Mouse (Mus musculus): Measurements from ENCODE around the gene Ctc1.

Gene Ctc1

DNA sequence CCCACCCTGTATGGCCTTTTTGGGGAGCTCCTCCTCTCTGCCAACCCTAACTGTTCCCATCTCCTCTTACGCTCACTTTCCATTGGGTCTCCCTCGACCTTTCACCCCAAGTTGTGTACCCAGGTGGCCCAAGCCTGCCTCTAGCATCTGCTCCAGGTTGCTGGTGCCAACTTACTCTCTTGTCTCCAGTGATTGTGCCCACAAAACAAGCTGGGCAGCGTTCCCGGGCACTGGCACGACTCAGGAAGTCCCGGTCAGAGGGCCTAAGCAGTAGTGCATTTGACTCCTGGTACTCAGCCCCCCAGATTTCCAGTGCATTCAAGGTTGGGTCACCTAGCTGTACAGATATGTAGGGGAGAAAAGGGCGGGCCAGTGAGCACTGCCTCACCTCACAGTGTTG, 22.6 kb upstream of the Ctc1 start:
- ChIA-PET CTCF (interaction anchor here in 2 of 4 experiments (0.7 to 2.3 kb wide), 4 partner anchors 10 to 89 kb away, joined by 3 to 6 read pairs (median 4); no protein-coding TSS in a partner anchor), POLR2A (interaction anchor here in 3 of 4 experiments (0.5 to 2.9 kb wide), 17 partner anchors 9 to 1459 kb away, joined by 3 to 33 read pairs (median 3); partner anchors contain the start of gene Slc25a35 (in 1 of the 3))

DNA sequence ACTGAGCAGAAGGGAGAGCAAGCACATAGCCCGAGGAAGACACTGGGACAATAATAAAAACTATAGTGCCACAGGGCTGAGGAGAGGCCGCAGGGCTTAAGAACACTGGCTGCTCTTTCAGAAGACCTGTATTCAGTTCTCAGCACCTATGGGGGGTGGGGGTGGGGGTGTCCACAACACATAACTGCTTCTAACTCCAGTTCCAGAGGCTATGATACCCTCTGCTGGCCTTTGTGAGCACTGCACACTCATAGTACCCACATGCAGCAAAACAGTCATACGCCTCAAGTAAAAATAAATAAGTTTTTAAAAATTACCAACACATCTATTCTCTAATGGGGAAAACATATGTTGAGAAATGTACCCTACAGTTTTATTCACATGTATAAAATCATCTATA, 21.3 kb upstream of the Ctc1 start:
- ChIA-PET POLR2A (interaction anchor here in 2 of 4 experiments (0.9 to 2.9 kb wide), 17 partner anchors 9 to 91 kb away, joined by 3 to 33 read pairs (median 5); partner anchors contain the start of gene Slc25a35 (in 2 of the 2)), CTCF (interaction anchor here (0.6 to 2.3 kb wide), 4 partner anchors 12 to 90 kb away, joined by 3 to 7 read pairs (median 5); no protein-coding TSS in a partner anchor)

DNA sequence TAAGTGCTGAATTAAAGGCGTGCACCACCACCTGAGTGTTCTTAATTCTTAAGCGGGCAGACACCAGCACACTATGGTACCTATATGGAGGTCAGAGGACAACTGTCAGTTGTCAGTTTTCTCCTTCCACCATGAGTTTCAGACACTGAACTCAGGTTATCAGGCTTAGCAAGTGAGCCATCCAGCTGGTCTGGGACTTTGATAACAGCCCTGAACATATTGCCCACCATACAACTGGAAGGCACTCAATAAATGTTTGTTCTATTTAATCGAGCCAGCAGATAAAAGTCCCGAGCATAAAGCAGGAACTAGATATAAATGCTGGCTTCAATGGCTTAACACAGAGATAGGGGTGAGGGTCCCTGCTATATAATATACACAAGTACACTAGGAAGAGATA, 18.6 kb upstream of the Ctc1 start:
- ChIA-PET POLR2A (interaction anchor here in 2 of 4 experiments (1.0 to 2.7 kb wide), 6 partner anchors 10 to 57 kb away, joined by 3 to 14 read pairs (median 5); no protein-coding TSS in a partner anchor), CTCF (no interaction called here)

- ChIA-PET CTCF (interaction anchor here in 2 of 4 experiments (0.9 to 1.3 kb wide), 2 partner anchors 98 to 143 kb away, joined by 3 to 4 read pairs; no protein-coding TSS in a partner anchor), POLR2A (interaction anchor here in 2 of 4 experiments (0.6 to 6.5 kb wide), 13 partner anchors 9 to 98 kb away, joined by 3 to 33 read pairs (median 4); partner anchors contain the start of gene Slc25a35 (in 1 of the 2))
Observed at GRCm38 (mm10) chr11:69002782-69003181, 12.9 kb upstream of the Ctc1 start.

DNA sequence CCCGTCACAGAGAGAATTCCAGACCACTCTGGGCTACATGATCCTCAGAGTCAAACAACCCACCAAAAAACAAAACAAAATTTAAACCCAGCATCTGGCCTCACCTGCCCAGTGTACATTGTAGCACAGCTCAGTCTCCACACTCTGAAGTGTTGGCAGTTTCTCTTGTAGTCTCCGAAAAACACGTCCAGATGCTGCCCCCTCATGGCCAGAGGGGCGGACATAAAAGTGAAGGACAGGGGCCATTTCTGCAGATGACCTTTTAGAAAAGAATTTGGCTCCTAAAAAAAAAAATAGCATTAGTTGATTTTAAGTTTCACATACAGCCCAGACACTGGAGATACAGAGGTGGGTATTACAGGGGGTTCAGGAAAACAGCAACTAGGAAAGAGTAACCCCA, 12.1 kb upstream of the Ctc1 start:
- CTCF ChIA-PET = interaction anchor here in 2 of 4 experiments (0.6 to 1.3 kb wide), 6 partner anchors 37 to 252 kb away, joined by 3 to 8 read pairs (median 4); partner anchors contain the start of gene Rnf222 (in 1 of the 2)

GRCm38 (mm10) chr11:69005193-69005592, 10.5 kb upstream of the Ctc1 start:
- CTCF ChIA-PET = interaction anchor here in 2 of 4 experiments (0.8 to 1.0 kb wide), 2 partner anchors 32 to 100 kb away, joined by 3 to 4 read pairs; no protein-coding TSS in a partner anchor
- POLR2A ChIA-PET = interaction anchor here in 3 of 4 experiments (0.5 to 6.5 kb wide), 20 partner anchors 9 to 576 kb away, joined by 3 to 33 read pairs (median 4); partner anchors contain the start of gene Slc25a35 (in 1 of the 3)

More for the DNA sequence above, 12.1 kb upstream of the Ctc1 start:
- POLR2A ChIA-PET = interaction anchor here (0.6 to 6.5 kb wide), 13 partner anchors 9 to 150 kb away, joined by 3 to 33 read pairs (median 4); no protein-coding TSS in a partner anchor

- CTCF ChIA-PET = interaction anchor here in 1 of 4 experiments (0.7 kb wide), 1 partner anchor 130 kb away, joined by 3 read pairs; no protein-coding TSS in a partner anchor
- POLR2A ChIA-PET = interaction anchor here in 2 of 4 experiments (1.3 to 6.5 kb wide), 9 partner anchors 10 to 94 kb away, joined by 3 to 33 read pairs (median 7); no protein-coding TSS in a partner anchor
Observed at GRCm38 (mm10) chr11:69006575-69006974, 9.1 kb upstream of the Ctc1 start.

DNA sequence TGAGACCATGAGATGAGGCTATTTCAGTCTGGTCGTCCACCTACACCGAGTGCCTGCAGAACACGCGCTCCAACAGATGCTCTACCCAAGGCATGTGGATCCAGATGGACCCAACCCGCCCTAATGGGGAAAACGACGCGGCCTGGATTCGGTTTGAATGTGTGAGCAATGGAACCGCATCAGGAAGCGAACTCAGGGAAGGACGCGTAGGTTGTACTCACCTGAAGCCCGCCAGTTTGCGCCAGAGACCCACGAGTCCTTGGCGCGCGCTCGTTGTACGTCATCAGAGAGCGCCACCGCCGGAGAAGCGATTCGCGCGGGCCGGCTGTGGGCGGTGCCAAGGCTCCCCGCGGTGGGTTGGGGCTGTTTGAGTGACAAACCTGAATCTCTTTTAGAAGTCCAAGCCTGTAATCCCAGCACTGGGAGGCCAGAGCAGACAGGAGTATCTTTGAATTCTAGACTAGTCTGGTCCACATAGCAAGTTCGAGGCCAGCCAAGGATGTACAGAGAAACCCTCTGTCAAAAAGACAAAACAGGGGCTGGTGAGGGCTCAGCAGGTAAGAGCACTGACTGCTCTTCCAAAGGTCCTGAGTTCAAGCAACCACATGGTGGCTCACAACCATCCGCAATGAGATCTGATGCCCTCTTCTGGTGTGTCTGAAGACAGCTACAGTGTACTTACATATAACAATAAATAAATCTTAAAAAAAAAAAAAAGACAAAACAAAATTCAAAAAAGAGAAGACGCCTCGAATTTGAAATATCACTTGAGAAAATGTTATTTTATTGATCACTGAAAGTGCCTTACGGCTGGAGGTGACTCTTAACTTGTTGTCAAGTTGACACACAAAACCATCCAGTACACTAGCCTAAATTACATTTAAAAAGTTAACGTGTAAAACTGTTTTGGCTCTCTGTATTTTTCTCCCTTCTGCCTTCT, 7.3 kb upstream of the Ctc1 start, which contains the start of gene Pfas:
TSS of gene Pfas (minus strand) at position 279 of the 940 bp plus-strand sequence.
- ChIA-PET POLR2A (interaction anchor here in 3 of 4 experiments (0.7 to 4.3 kb wide), 10 partner anchors 8 to 106 kb away, joined by 3 to 26 read pairs (median 4); partner anchors contain the start of genes Borcs6 (in 1 of the 3) and Rangrf (in 1 of the 3)), CTCF (interaction anchor here in 3 of 4 experiments (0.6 to 0.7 kb wide), 3 partner anchors 13 to 40 kb away, joined by 3 read pairs; partner anchors contain the start of gene Slc25a35 (in 1 of the 3))

DNA sequence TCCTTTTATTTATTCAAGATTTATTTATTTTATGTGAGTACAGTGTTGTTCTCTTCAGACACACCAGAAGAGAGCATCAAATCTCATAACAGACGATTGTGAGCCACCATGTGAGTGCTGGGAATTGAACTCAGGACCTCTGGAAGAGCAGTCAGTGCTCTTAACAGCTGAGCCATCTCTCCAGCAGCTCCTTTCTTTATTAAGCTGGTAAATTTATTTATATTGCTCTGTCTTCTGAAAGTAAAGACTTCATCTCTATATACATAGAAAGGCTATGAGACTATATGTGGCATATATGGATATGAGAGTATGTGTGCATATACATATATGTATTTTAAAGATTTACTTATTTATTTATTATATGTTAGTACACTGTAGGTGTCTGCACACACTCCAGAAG, 6.2 kb upstream of the Ctc1 start:
- ChIA-PET POLR2A (interaction anchor here in 2 of 4 experiments (1.1 to 3.2 kb wide), 3 partner anchors 9 to 105 kb away, joined by 4 to 15 read pairs (median 5); partner anchors contain the start of gene Borcs6 (in 1 of the 2)), CTCF (interaction anchor here in 2 of 4 experiments (0.5 to 1.9 kb wide), 2 partner anchors 26 to 409 kb away, joined by 3 to 5 read pairs; no protein-coding TSS in a partner anchor)

DNA sequence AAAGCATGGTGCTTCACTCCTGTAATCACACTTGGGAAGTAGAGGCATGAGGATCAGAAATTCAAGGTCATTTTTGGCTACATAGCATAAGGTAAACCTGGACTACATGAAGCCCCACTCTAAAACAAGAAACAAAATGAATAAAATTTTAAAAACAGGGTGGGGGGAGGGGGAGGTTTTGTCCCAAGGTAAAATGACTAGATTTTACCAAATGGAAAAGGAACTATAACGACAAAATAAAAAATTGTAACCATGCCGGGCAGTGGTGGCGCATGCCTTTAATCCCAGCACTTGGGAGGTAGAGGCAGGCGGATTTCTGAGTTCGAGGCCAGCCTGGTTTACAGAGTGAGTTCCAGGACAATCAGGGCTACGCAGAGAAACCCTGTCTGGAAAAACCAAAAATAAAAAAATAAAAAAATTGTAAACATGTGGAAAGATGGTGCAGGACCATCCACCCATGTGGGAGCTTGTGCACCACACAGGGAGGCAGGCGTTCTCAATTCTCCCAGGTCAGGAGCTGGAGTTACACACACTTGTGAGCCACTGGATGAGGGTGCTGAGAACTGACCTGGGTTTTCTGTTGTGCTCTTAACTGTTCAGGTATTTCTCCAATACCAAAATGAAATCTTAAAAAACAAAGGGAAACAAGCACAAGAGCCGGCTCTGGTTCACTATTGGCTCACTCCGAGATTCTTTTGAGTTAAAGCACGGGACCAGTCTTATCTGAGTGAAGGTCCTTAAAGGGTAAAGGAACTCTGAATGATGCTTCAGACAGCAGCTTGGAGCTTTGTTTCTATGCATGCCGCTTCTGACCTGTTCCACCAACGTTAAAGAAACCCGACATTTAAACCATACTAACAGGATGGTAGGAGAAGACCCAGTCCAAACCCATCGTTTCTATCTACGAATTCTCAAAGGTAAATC, 5.0 kb upstream of the Ctc1 start:
- ChIA-PET POLR2A (interaction anchor here in 3 of 4 experiments (0.8 to 4.0 kb wide), 30 partner anchors 10 to 225 kb away, joined by 3 to 39 read pairs (median 7); partner anchors contain the start of genes Borcs6 (in 2 of the 3), Per1 (in 2 of the 3), Aurkb (in 1 of the 3) and Slc25a35 (in 1 of the 3)), CTCF (interaction anchor here in 3 of 4 experiments (0.6 to 2.0 kb wide), 8 partner anchors 18 to 1367 kb away, joined by 3 to 10 read pairs (median 4); no protein-coding TSS in a partner anchor)

DNA sequence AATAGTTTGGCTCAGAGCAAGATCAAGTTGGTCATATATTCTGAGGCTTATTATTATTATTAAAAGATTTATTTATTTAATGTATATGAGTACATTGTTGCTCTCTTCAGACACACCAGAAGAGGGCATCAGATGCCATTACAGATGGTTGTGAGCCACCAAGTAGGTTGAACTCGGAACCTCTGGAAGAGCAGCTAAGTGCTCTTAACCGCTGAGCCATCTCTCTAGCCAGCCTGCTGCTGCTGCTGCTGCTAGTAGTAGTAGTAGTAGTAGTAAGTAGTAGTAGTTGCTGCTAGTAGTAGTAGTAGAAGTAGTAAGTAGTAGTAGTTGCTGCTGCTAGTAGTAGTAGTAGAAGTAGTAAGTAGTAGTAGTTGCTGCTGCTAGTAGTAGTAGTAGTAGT, 4.3 kb upstream of the Ctc1 start:
- POLR2A ChIA-PET = interaction anchor here in 3 of 4 experiments (0.6 to 4.0 kb wide), 70 partner anchors 8 to 773 kb away, joined by 3 to 39 read pairs (median 5); partner anchors contain the start of genes Borcs6 (in 3 of the 3), Per1 (in 2 of the 3), 9130213A22Rik (in 1 of the 3) and Aloxe3 (in 1 of the 3)
- CTCF ChIA-PET = interaction anchor here (0.6 to 2.0 kb wide), 11 partner anchors 17 to 1368 kb away, joined by 3 to 10 read pairs (median 4); no protein-coding TSS in a partner anchor

DNA sequence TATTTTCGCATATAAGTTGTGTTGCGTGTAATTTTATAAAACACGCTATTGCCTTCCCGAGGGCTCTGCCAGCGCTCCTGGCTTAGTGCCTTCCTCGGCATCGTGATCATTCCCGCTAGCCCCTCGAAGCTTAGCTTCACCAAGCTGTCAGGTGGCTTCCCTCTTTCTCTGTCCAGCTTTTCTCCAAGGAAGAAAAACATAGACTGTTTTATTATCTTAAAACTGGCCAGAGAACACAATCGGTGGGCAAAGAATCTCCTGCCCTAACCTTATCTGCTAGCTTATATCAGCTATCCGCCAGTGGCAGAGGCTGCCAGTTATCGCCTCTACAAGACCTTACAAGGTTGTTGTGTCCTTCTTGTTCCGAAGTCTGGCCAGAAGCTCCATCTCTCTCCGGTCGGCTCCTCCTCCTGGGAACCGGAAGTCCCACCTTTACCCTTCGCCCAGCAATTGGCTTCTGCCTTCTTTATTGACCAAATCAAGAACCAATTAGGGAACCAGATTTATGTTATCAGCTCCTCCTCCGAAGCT, 3.6 kb upstream of the Ctc1 start:
- ChIA-PET POLR2A (interaction anchor here (0.5 to 4.0 kb wide), 103 partner anchors 8 to 773 kb away, joined by 3 to 39 read pairs (median 4); partner anchors contain the start of genes Borcs6 (in 3 of the 4), Ndel1 (in 2 of the 4), 9130213A22Rik (in 1 of the 4) and Aloxe3 (in 1 of the 4)), CTCF (interaction anchor here (0.5 to 2.3 kb wide), 14 partner anchors 17 to 114 kb away, joined by 3 to 13 read pairs (median 4); no protein-coding TSS in a partner anchor)

DNA sequence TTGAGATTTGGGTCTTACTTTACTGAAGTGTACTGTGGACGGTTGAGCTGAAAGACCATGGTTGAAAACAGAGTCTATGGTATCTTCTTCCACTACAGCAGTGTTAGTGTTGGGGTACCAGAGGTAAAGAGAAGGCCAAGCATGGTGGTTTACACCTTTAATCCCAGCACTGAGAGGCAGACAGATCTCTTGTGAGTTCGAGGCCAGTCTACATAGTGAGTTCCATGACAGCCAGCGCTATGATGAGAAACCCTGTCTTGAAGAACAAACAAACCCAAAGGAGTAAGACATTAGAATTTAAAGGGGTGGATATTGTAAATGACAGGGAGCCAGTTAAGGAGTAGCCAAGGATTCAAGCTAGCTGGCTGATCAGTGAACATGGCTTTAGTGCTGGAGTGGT, 1.0 kb downstream of the Ctc1 start:
- ChIA-PET POLR2A (interaction anchor here in 3 of 4 experiments (0.5 to 3.6 kb wide), 24 partner anchors 8 to 114 kb away, joined by 3 to 15 read pairs (median 3); partner anchors contain the start of gene Borcs6 (in 1 of the 3)), CTCF (interaction anchor here in 2 of 4 experiments (1.0 to 1.2 kb wide), 2 partner anchors 19 to 23 kb away, joined by 3 to 4 read pairs; no protein-coding TSS in a partner anchor)

DNA sequence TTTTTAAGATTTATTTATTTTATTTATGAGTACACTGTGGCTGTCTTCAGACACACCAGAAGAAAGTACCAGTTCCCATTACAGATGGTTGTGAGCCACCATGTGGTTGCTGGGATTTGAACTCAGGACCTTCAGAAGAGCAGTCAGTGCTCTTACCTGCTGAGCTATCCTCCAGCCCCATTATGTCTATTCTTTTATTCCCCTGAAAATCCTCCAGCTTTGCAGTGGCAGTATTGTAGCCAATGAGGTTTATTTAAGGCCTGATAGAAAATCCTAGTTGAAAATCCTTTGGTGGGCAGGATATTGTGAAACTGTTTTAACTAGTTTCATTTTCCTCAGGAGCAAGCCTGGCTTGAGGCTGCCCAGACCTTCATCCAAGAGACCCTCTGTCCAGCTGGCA, 5.0 kb downstream of the Ctc1 start:
- CTCF ChIA-PET = interaction anchor here in 2 of 4 experiments (0.5 to 1.4 kb wide), 3 partner anchors 16 to 133 kb away, joined by 3 to 17 read pairs (median 5); no protein-coding TSS in a partner anchor
- POLR2A ChIA-PET = interaction anchor here in 3 of 4 experiments (0.6 to 1.9 kb wide), 10 partner anchors 9 to 78 kb away, joined by 4 to 8 read pairs (median 4); no protein-coding TSS in a partner anchor

- ChIA-PET POLR2A (interaction anchor here in 3 of 4 experiments (0.5 to 3.2 kb wide), 23 partner anchors 9 to 677 kb away, joined by 3 to 23 read pairs (median 4); partner anchors contain the start of genes Borcs6 (in 2 of the 3), 9130213A22Rik (in 1 of the 3), Trp53 (in 1 of the 3) and Wrap53 (in 1 of the 3)), CTCF (interaction anchor here in 2 of 4 experiments (0.6 to 2.0 kb wide), 5 partner anchors 8 to 46 kb away, joined by 3 to 9 read pairs (median 4); no protein-coding TSS in a partner anchor)
Observed at GRCm38 (mm10) chr11:69026562-69026961, 10.9 kb downstream of the Ctc1 start.
